Mouse (Mus musculus) frontal cortex, postnatal 10 days (tissue): Measurements from ENCODE around the gene Gnl1.
"Not testable (repeated sequence)": the region's sequence is repeated elsewhere in the genome, so short reads cannot be mapped to it uniquely, and the experiment has no call there.

Experiments
- DNase-seq, 2 experiments: peaks; one replicate each; pipeline ENCODE4 v3.0.0; 2022; ENCODE audit warnings: low spot score in 2 of 2, mixed read lengths in 1 of 2

Gnl1 gene

GRCm38 (mm10) chr17:35994175-35994878, 14.7 kb downstream of the Gnl1 start:
- DNase-seq, result peak; percentile 67 to 76

- DNase-seq, result no peak
Observed at GRCm38 (mm10) chr17:35994879-35995240, 15.2 kb downstream of the Gnl1 start.

- DNase-seq, result peak; percentile 85 to 93
Observed at GRCm38 (mm10) chr17:35996949-35997348, 17.3 kb downstream of the Gnl1 start.

- DNase-seq, result no peak
Observed at GRCm38 (mm10) chr17:35997713-35998510, 18.3 kb downstream of the Gnl1 start.

- no peak for DNase-seq
Observed at GRCm38 (mm10) chr17:35998545-35999305, 19.1 kb downstream of the Gnl1 start.

- DNase-seq, result no peak
Observed at GRCm38 (mm10) chr17:35999356-35999755, 19.7 kb downstream of the Gnl1 start.

GRCm38 (mm10) chr17:36000349-36000748, 20.7 kb downstream of the Gnl1 start:
- DNase-seq, result no peak

GRCm38 (mm10) chr17:36001121-36001897, 21.7 kb downstream of the Gnl1 start:
- DNase-seq, result no peak

GRCm38 (mm10) chr17:36001966-36002365, 22.3 kb downstream of the Gnl1 start:
- DNase-seq, result no peak

GRCm38 (mm10) chr17:36003331-36003730, 23.7 kb downstream of the Gnl1 start:
- no peak for DNase-seq

GRCm38 (mm10) chr17:36004409-36004808, 24.8 kb downstream of the Gnl1 start:
- not testable (repeated sequence) for DNase-seq

GRCm38 (mm10) chr17:36014977-36015376, 35.3 kb downstream of the Gnl1 start:
- DNase-seq, result no peak

- DNase-seq, result no peak
Observed at GRCm38 (mm10) chr17:36017046-36017445, 37.4 kb downstream of the Gnl1 start.

- DNase-seq, result no peak
Observed at GRCm38 (mm10) chr17:36018979-36019378, 39.3 kb downstream of the Gnl1 start.

GRCm38 (mm10) chr17:36019519-36019918, 39.9 kb downstream of the Gnl1 start:
- DNase-seq, result no peak

- DNase-seq, result peak in 1 of 2 experiments; percentile 29
Observed at GRCm38 (mm10) chr17:36020191-36021073, 40.8 kb downstream of the Gnl1 start, which contains the start of gene H2-T24. H2-T24 (minus strand) TSS chr17:36020560.

- no peak for DNase-seq
Observed at GRCm38 (mm10) chr17:36021309-36021708, 41.7 kb downstream of the Gnl1 start.

- DNase-seq, result no peak
Observed at GRCm38 (mm10) chr17:36022098-36022497, 42.4 kb downstream of the Gnl1 start.

- no peak for DNase-seq
Observed at GRCm38 (mm10) chr17:36022922-36023321, 43.3 kb downstream of the Gnl1 start.
